Mouse (Mus musculus): ENCODE data around the gene Tmem198.

Gene Tmem198

DNA sequence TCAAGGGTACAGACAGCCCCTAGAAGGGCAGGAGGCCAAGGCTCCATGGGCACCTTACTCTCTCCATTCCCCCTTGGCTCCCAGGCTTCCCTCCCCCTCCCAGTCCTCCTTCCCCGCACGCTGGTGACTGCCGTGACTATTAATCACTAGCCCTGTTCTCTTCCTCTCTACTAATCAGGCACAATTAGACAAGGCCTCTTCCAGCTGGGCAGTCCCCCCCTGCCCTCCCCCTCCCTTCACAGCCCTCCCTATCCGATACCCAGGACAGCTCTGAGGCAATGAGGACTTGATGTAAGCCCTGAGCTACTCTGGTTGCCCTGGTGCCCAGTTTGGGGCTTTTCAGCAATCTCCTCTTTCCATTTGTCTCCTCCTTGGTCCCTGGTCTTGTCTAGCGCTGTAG is 23.4 kb upstream of the Tmem198 start:
- DNase-seq = no peak

DNA sequence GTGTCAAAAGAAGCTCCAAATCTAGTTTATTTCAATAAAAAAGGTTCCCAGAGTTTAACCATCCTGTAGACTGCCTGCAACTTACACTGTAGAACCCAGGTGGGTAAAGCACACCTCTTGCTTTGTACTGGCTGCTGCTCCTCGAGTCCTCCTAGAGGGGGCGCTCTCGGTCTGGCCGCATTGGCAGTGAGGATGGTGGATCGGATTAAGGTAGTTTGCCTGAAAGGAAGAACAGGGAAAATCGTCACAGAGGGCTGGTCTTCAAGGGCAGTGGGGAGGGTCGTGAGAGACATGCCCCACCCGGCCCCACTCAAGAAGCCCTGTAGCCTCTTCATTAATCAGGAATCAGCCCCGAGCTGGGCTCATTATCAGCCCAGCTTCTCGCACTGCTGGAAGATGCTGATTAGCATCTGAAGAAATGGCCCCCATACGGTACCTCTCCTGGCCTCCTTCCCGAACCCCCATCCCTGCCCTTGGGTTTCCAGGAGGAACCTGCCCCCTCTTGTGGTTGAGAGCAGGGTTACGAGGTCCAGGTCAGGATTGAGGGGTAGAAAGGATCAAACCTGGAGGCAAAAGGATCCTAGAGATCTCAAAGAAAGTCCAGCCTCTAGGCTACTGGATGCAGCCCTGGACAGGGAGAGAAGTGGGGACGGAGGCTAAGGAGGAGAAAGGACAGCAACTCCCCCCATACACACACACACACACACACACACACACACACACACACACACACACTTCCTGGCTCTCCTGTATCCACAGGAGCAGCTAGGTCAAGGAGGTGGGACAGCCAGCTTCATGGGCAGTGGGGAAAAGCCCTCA is 22.4 kb upstream of the Tmem198 start:
- no peak for DNase-seq

DNA sequence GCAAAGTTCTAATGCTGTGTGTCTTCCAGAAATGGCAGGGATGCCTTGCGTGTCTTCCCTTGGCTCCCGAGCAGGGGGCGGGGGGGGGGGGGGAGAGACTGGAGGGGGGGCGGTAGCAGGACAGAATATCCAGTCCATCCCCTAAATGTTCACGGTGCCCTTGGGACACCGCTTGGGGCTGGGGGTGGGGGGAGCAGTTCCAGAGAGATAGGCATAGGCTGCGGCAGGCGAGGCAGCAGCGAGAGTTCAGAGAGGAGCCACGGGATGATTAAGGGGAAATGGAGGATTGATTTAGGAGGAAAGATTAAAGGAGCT is 21.7 kb upstream of the Tmem198 start:
- no peak for DNase-seq

DNA sequence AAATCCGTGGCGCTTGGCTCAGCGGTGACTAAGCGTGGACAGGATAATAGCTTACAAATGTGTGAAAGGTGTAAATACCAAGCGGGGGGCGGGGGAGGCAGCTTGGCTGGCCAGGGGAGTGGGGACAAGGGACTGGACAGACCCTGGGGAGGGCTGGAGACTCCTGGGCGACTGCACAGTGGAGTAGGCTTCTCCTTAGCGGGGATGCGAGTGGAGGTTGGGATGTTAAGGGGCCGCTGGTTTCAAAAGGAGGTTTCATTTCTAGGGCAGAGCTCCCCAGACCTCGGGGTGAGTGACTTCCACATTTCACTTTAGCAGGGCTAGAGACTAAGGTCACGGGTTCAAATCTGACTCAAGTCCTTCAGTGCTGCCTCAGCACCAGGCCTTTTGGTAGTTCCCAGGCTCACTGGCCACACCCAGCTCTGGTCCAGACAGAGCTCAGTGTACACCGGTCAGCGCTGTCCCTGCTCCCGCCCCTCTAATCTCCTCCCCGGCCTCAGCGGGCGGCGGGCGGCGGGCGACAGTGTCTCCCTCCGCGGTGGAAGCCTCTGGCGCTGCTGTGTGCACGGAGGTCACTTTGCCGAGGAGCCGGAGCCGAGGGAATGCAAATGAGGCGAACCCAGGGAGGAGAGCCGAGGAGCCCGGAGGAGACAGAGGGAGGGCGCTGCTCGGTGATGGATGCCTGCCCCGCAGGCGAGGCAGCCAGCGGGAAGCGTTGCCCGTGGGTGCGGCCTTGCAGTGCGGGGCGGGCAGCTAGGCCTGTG is 21.1 kb upstream of the Tmem198 start:
- peak; percentile 21 to 52 for DNase-seq

DNA sequence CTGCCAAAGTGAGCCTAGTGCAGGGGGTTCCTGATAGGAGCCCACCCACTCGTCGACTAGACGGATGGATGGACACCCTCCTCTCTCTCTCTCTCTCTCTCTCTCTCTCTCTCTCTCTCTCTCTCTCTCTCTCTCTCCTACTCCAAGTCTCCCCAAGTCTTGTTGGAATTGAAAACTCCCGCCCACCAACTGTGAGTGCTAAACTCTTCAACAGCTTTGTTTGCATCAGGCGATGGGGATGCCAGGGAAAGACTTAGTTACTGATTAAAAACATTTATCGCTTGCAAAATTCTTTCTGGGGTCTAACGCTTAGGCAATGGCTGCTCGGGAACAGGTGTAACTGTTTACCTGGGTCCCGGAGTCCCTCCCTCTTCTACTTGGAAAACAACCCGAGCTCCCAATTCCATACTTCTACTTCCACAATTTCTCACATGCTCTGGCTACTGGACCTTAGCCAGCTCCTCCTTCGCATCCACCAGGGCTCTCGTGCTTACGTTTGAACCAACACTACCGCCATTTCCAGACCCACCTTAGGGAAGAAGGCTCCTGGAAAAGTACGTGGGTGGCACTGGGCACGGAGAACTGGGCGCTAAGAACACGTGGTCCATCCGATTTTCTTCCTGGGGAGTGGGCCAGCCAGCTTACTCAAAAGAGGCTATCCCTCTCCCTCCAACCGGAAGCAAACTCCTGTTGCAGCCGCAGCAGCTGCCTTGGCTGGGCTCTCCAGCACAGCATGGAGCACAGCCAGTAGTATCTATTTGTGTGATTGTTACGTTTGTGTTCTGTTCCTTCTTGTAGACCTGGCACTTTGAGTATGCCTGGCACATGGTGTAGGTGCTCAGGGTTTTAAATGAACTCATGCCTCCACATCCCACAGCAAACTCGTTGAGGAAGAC is 20.3 kb upstream of the Tmem198 start:
- peak in 1 of 2 experiments; percentile 43 for DNase-seq

DNA sequence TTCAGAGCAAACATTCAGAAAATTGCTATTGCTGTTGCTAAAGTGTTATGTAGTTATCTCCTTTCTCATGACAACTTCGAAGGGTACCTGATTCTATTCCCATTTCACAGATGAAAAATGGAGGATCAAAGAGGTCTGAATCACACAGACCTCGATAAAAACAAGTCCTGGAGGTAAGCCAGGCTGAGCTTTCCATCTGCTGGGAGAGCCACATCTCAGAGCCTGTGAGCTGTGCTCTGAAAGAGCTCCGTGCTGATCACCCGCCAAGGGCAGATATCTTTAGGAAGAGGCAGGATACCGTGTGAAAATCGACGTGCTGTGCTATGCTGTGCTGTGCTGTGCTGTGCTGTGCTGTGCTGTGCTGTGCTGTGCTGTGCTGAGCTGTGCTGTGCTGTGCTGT is 19.0 kb upstream of the Tmem198 start:
- no peak for DNase-seq

DNA sequence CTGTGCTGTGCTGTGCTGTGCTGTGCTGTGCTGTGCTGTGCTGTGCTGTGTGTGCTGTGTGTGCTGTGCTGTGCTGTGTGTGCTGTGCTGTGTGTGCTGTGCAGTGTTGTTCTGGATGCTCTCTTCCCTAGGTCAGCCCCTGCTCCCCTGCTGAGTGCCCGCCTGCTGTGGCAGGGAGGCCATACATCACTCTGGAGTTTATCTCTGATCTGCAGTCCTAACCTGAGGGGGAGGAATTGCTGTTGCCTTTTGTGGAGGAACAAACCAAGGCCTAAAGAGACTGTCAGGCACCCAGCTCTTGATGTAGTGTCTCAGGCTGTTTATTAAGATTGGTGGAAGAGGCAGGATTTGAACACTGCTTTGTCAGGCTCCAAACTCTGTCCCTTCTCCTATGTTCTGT is 16.7 kb upstream of the Tmem198 start:
- DNase-seq = no peak

DNA sequence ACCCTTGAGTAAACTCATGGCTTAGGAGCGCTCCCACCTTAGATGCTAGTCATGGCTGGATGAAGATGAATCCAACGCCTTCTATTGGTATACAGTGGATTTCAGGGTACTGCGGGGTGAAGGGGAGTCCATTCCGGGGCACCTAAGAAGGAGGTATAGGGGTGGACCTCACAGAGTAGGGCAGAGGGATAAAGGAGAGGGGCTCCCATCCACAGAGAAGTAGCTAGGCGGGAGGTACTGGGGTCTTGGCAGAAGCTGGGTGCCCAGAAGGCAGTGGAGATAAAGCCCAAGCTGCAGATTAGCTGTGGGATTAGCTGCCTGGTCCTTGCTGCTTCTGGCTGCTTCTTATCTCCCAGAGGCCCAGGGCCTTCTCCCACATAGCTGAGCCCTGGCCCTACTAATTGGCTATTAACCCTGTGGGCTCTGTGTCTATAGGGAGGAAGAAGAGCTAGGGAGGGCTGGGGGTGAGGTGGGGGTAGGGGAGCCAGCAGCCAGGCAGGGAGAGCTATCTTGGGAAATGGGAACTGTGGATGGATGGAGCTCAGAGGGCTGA is 15.6 kb upstream of the Tmem198 start:
- no peak for DNase-seq

DNA sequence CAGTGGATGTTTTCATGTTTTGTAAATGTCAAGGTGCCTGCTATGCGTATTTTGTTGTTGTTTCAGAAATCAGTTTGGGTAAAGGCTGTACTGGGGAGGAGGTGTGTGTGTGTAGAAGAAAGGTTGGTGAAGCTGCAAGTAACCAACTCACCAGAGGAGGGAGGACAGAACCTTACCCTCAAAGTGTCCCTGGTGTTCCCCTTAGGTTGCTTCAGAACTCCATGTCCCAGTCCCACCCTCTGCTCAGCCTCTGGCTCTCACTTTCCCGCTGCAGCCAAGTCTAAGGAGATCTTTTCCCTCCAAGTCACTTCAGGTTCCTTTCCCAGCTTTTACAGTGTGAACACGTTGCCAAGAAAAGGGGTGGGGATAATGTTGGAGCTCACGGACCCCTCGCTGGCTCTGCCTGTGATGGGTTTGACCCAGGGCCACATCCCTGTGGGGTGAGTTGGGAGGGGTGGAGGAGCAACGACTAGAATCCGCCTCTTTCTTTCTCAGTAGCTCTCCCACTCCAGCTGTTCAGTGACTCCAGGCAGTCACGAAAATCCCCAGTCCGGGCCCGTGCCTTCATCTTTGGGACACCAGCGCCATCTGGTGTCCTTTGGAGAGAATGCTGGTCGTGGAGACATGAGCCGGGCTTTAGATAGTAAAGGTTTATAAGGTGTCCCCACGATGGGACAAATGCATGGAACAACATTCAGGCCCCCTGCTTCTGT is 12.0 kb upstream of the Tmem198 start:
- peak; percentile 74 to 86 for DNase-seq

DNA sequence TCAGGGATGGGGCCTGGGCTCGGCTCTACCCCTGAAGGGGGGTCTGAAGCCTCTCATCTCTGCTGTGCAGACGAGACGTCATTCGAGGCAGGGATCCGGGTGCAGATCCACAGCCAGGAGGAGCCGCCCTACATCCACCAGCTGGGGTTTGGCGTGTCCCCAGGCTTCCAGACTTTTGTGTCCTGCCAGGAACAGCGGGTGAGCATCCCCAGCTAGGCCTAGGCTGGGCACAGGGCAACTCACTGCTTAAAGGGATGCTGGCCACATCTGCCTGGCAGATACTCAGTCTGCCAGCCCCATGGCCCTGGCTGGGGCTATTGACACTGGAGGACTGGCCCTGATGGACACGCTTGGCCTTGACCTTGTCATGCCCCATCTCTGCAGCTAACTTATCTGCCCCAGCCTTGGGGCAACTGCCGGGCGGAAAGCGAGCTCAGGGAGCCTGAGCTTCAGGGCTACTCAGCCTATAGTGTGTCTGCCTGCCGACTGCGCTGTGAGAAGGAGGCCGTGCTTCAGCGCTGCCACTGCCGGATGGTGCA is 10.0 kb upstream of the Tmem198 start:
- no peak for DNase-seq

DNA sequence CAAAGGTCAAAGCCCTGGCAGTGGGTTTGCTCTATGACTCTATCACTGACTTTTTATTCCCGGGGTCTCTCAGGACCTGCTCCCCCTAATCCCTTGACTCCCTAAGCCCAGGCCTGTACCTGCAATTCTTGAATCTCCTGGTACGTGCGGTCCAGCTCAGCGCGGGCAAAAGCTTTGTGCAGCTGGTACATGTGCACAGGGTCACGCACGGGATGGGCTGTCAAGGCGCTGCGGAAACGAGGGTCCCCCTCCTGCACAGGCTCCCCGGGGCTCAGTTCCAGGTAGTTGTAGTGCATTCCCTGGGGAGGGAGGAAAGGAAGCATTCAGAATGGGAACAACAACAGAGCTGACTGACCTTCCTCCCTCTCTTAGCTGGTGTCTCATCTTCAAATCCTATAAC is 2.9 kb upstream of the Tmem198 start:
- no peak for DNase-seq

DNA sequence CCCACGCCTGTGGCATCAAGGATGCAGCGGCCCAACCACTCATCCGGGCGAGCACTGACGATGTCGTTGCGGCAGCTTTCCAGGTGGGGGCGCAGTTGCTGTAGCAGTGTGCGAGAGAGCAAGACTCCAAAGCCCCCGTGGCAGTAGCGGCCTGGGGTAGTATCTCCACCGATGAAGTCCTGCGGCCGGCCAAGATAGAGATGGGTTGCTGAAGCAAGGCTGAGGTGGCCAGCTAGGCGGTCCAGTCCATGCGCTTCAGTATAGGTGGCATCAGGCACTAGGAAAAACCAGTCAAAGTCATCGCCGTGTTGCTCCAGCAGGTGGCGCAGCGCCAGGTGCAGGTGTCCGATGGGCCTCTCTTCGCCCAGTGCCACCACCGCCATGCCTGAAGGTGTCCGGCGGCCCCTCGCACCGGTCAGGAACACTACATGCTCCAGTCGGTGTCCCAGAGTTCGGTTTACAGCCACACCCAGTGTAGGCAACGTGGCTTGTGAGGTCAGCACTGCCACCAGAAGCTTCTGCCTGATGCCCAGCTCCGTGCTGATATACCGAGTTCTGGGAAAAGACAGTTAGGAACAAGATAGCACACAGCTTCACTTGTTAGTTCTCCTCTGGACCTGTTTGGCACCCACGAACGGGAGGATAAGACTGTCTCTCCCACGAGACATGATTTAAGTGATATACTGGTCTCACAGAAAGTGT is 1.9 kb upstream of the Tmem198 start:
- peak; percentile 88 to 95 for DNase-seq

DNA sequence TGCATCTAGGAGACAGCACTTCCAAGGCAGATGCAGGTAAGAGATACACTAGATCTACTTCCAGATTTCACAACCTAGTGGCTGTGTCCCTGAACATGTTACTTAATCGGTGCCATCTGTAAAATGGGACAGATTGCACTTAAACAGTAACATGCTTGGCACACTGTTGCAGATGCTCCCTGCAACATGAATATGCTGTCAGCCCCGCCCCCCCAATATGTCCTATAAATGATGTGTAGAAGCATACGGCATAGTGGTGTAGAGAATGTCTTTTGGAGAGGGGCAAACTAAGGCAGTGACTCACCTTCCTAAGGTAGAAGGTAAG is 1.4 kb upstream of the Tmem198 start:
- DNase-seq = no peak

DNA sequence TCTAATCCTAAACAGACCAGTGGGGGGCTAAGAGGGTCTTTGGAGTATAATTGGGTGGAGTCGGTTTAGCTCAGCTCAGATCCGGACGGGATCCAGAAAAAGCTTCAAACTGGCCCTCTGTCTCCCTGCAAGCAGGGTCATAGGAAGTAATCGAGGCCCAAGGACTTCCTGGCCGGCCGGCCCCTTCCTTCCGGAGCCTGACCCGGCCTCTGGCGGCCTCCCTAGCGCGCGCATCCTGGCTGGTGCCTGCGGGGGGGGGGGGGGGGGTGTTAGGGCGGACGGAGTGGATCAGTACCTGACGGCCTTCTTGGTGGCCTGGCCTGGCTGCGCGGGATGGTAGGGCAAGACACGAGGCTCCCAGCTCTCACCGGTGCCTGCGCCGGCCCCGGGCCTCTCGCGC is 835 bp upstream of the Tmem198 start:
- DNase-seq = peak; percentile 63 to 76

DNA sequence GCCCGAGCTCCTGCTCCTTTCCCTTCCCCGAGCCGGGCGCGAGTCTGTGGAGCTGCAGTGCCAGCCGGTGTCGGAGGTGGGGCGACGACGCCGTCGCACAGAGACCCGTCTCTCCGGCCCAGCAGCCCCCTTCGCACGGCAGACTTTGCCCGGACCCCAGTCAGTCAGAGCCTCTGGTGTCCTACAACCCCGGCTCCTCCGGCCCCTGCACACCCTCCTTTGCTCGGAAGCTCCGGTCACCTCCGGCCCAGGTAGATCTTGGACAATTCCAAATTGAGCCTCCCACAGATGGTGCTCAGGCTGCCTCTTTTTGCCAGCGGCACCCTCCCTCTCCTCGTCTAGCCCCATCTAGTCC is 280 bp downstream of the Tmem198 start:
- no peak for DNase-seq

DNA sequence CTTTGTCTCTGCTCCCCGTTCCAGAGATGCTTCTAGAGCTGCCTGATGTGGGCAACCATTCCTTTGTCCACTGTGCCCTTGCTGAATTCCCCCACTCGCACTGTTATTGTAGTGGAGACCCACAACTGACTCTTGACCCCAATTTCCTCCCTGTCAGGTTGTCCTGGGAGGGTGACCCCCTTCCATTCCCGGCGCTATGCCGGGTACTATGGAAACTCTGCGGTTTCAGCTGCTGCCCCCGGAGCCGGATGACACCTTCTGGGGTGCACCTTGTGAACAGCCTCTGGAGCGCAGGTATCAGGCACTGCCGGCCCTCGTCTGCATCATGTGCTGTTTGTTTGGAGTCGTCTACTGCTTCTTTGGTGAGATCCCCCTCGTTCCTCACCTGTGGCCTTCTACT is 704 bp downstream of the Tmem198 start:
- no peak for DNase-seq

DNA sequence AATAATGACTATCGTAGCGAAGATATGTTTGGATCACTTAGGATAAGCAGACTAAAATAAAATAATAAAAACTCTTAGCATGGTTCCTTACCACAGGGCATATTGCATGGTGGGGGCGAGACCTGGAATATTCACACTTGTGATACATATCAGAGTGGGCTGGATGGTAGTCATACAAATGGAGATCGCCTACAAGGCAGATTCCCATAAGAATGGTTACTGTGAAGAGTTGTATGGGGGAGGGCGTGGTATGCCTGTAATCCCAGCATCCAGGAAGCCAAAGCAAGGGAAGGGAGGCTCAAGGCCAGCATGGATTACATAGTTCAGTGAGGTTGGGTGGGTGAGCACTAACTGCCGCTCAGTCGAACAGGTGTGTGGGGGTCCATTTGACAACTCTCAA is 1.4 kb downstream of the Tmem198 start:
- DNase-seq = no peak

DNA sequence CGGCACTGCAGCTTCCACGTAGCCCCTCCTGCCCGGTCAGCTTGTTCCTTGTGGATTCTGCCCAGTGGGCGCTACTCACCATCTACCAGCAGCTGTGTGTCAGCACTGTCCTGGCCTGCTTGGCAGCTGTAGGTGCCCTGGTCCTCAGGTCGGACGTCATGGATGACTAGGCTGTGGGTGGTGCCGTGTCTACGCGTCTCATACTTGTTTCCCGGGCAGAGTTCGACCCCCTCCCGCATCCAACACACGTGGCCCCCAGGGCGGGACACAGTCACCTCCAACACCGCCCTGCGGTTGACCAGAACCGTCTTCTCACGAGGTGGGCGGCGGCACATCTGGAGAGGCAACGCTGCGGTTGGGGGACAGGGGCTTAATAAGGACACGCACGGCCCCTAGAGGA is 7.2 kb downstream of the Tmem198 start:
- peak; percentile 65 to 69 for DNase-seq

DNA sequence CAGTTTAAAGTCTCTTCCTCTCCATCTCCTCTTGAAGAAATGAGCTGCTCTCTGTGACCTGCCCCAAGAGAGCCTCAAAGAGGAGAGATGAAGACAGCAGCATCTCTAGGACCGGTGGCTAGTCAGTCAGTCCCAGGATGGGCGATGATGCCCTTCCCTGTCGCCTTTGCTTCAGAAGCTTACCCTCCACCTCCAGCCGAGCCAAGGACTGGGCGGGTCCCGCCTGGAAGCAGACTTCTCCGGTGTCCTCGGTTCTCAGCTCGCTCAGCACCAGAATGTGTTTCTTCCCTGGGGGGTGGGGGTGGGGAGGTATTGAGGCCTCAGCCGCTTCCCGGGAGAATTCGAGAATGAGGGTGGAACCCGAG is 7.7 kb downstream of the Tmem198 start:
- no peak for DNase-seq

DNA sequence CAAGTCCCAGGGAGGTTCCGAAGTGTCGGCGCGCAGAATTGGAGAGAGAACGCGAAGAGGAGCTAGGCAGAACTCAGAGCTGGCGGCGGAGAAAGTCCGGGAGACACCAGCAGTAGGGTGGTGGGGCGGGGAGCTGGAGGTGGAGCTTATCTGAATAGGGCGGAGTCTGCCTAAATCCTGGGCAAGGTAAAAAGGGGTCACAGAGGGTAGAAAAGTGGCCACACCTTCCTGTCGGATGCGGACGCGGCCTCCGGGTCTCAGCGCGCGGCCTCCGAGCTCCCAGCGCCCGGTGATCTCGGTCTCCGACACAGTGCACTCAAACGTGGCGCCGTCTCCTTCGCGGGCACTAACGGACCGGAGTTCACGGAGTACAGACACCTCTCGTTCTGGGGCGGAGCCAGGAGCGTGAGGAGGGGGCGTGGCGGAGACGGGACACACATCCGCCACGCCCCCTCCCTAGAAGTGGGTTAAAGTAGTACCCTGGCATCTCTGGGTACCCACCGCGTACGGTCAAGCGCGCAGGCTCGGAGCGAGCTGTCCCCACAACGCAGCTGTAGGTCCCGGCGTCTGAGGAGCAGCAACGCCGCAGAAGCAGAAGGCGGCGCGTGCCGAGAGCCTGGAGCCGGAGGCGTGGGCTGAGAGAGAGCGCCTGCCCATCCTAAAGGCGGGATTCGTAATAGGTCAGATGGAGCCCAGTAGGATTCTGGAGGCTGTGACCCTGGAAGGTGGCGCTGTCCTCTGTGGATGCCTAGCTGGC is 8.3 kb downstream of the Tmem198 start:
- peak; percentile 91 to 95 for DNase-seq
